Mouse (Mus musculus): ENCODE data around the gene Cep295. TPM values are rescaled to one million over a fixed set of nuclear protein-coding genes. Genes with fewer than 3 reads are reported as not detected.
"Not testable (repeated sequence)": the region's sequence is repeated elsewhere in the genome, so short reads cannot be mapped to it uniquely, and the experiment has no call there.

Cep295 gene
- polyA plus RNA-seq, 1 experiment = 19.9 TPM

DNA sequence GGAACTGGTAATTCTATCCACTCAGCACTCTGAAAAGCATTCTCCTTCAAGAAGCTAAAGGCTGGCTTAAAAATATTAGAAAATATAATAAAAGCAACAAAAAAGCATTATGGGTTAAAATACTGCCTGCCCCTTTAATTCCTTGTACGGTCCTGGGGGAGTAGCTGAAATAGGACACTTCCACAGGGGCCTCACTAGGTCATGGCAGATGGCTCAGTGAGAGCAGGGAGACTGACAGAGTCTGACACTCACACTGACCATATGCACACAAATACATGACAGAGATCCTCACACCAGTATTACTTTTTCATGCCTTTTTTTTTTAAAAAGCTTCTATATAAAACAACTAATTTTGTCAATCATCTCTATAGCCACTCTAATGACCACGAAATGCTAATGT is 7.7 kb downstream of the Cep295 start:
- TF ChIP-seq POLR2A (IDR thresholded peaks at IDR 0.05; ENCODE audit: extremely low read depth, insufficient read depth, low read length) (no peak), CTCF (IDR thresholded peaks at IDR 0.05; ENCODE audit: extremely low read depth, insufficient read depth, low read length) (no peak)
- H3K4me1 ChIP-seq (ENCODE audit: control insufficient read depth, insufficient read depth, low read length) = no peaks in the 10 kb centered on the region
- no peak overlapping the region for H3K27ac ChIP-seq (ENCODE audit: insufficient read depth, low read length)
- no peak overlapping the region for H3K4me3 ChIP-seq (ENCODE audit: insufficient read depth, low read length)

DNA sequence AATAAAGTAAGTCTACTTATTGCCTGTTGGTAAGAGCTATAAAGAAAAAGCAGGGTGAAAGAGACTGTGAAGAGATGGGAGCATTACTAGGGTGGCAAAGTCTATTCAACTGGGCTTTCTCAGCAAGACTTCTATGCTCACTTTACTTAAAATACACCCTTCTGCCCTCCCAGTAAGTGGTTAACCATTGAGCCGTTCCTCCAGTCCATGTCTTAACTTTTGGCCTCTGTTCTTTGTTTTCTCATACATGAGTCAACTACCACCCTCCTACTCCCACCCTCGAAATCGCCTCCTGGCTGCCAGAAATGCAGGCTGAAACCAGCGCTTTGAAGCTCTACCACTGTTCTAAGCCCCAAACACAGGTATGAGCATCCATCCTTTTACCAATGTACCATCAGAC is 19.8 kb downstream of the Cep295 start:
- no peak for TF ChIP-seq POLR2A (IDR thresholded peaks at IDR 0.05; ENCODE audit: extremely low read depth, insufficient read depth, low read length)
- Histone ChIP-seq H3K4me3 (ENCODE audit: insufficient read depth, low read length) (no peak overlapping the region), H3K4me1 (ENCODE audit: control insufficient read depth, insufficient read depth, low read length) (no peaks in the 10 kb centered on the region), H3K27ac (ENCODE audit: insufficient read depth, low read length) (no peak overlapping the region)

DNA sequence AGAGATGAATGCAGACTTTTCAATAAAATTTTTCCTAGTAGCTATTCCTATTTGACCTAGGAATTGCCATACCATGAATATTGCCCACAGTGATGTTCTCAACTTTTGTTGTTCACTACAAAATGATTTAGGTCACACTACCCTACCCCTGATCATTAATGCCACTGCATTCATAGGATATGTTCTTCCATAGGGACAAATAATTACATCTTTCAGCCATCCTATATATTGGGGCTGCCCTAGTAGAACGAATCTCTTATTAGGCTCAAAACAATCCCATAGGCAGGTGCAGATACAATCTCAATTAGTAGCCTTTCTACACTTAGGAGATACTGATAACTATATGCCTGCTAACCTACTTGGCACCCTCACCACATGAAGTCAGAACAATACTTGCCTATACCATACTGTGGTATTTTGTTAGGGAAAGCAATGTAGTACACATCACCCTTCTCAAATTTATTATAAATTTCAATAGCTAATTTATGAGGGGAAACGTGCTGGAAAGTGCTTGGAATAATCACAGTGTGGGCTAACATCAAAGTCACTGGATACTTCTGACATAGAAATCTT is 39.3 kb downstream of the Cep295 start:
- Histone ChIP-seq H3K27ac (ENCODE audit: insufficient read depth, low read length) (no peak overlapping the region), H3K4me1 (ENCODE audit: control insufficient read depth, insufficient read depth, low read length) (no peaks in the 10 kb centered on the region), H3K4me3 (ENCODE audit: insufficient read depth, low read length) (no peak overlapping the region)
- TF ChIP-seq POLR2A (IDR thresholded peaks at IDR 0.05; ENCODE audit: extremely low read depth, insufficient read depth, low read length) (no peak), CTCF (IDR thresholded peaks at IDR 0.05; ENCODE audit: extremely low read depth, insufficient read depth, low read length) (no peak)

DNA sequence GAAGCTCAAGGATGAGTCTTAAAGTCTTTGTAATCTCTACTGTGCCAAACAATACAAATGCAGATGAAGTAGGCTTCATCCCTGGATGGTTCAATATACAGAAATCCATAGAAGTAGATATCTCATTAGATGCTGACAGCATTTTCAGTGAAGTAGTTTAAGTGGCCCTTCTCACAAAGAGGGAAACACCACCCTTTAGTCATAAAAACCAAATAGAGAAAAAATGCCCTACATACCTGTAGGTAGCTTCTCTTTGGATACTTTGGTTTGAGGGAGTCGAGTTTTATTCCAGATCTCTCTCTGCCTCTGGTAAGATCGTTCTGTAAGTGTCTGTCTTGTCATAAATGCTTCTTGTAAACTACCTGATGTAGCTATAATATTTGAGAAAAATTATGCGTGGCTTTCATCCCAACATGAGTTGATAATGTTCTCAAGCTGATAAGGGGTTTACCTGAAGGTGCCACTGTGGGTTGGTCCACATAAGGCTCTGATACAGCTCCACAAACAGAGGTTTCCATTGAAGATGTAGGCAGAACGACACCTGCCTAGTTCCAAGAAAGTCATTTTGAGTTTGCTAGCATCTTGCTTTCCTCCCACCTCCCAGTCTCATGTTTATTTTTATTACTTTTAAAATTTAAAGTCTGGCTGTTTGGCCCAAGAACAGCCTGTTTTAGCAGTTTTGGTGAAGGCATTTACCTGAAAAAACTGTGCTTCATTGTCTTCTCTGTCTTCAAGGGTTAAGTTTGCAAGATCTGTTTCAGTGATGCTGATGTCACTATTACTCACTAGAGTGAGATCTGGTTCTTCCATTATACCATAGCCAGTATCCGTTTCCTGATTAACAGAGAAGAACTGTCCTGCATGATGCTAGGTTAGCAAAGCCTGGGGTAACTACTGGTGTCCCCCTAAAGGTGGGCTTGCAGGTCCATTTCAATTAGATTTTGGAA is 40.1 kb downstream of the Cep295 start:
- H3K4me3 ChIP-seq (ENCODE audit: insufficient read depth, low read length) = no peak overlapping the region
- no peaks in the 10 kb centered on the region for H3K4me1 ChIP-seq (ENCODE audit: control insufficient read depth, insufficient read depth, low read length)
- no peak for TF ChIP-seq CTCF (IDR thresholded peaks at IDR 0.05; ENCODE audit: extremely low read depth, insufficient read depth, low read length)
- TF ChIP-seq POLR2A (IDR thresholded peaks at IDR 0.05; ENCODE audit: extremely low read depth, insufficient read depth, low read length) = no peak
- H3K27ac ChIP-seq (ENCODE audit: insufficient read depth, low read length) = no peak overlapping the region

DNA sequence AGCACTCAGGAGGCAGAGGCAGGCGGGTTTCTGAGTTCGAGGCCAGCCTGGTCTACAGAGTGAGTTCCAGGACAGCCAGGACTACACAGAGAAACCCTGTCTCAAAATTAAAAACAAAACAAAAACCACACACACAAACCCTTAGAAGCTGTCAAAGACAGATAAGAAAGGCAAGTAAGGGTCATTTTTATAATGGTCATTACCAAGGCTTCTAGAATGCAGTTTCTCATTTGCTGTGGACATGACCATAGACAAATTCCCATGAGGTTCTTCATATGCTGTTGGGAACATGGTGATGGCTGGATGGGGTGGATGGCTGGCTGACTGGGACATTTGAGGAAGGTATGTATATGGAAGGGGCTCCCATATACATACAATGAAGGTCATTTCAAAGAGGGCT is 41.3 kb downstream of the Cep295 start:
- H3K4me1 ChIP-seq (ENCODE audit: control insufficient read depth, insufficient read depth, low read length); H3K4me3 ChIP-seq (ENCODE audit: insufficient read depth, low read length); H3K27ac ChIP-seq (ENCODE audit: insufficient read depth, low read length): not testable (repeated sequence)

DNA sequence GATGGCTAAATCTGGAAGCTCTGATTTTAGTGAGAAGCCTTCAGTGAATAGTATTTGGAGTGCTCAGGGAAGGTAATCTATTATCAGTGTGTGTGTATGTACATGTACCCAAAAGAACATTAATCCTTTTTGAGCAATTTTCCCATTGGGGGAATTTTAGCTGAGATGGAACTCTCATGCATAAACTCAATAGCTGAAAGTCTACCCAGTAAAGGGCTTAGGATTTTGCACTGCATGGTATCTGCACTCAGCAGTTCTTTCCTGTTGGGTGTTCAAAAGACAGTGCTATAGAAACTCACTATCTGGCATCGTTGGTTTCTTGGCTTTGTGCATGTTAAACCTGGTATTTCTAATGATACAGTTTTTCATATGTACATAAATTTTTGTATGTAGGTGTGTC is 43.0 kb downstream of the Cep295 start:
- no peak overlapping the region for H3K4me3 ChIP-seq (ENCODE audit: insufficient read depth, low read length)
- no peak overlapping the region for H3K27ac ChIP-seq (ENCODE audit: insufficient read depth, low read length)
- H3K4me1 ChIP-seq (ENCODE audit: control insufficient read depth, insufficient read depth, low read length) = no peaks in the 10 kb centered on the region
- TF ChIP-seq POLR2A (IDR thresholded peaks at IDR 0.05; ENCODE audit: extremely low read depth, insufficient read depth, low read length) (no peak), CTCF (IDR thresholded peaks at IDR 0.05; ENCODE audit: extremely low read depth, insufficient read depth, low read length) (no peak)

DNA sequence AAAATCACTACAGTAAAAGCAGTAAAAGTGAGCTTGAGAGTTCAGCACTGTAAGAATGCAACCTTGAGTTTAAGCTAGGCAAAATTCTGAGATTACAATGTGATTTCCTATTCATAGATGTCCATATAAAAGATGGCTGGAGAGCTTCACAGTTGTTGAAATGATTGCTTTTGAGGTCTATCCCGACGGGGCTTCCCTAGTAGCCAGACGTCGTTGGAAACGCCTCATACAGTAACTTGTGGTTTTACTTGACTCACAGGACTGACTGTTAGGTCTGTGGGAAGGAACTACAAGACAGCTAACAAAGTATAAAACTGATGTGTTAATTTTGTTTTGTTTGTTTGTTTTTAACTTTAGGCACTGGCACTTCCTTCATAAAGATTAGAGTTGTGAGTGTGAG is 44.0 kb downstream of the Cep295 start:
- H3K27ac ChIP-seq (ENCODE audit: insufficient read depth, low read length) = no peak overlapping the region
- TF ChIP-seq CTCF (IDR thresholded peaks at IDR 0.05; ENCODE audit: extremely low read depth, insufficient read depth, low read length) = no peak
- no peak for TF ChIP-seq POLR2A (IDR thresholded peaks at IDR 0.05; ENCODE audit: extremely low read depth, insufficient read depth, low read length)
- H3K4me1 ChIP-seq (ENCODE audit: control insufficient read depth, insufficient read depth, low read length) = no peaks in the 10 kb centered on the region
- no peak overlapping the region for H3K4me3 ChIP-seq (ENCODE audit: insufficient read depth, low read length)

DNA sequence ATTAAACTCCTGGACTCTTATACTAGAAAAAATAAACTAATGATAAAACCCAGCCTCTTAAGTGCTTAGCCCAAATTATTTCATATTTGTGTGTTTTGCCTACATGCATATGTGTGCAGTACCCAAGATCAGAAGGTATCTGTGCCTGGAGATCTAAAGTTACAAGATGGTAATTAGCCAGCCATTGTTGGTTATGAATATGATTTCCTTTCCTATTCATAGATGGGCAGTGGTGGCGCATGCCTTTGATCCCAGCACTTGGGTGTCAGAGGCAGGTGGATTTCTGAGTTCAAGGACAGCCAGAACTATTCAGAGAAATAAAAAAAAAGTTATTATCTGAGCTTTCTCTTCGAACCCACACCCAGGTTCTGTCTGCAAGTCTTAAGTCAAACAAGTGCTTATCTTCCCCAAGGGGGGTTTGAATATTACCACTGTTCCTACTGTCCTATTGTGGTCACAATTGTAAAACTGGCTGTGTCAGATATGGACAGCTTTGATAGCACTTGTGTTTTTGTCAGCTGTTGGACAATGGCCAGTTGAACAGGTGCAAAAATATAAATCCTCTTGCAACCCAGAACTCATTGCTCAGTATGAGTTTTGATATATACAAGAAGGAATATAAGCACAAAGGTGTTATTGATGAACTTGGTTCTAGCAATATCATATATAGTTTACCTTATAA is 45.4 kb downstream of the Cep295 start:
- H3K4me1 ChIP-seq (ENCODE audit: control insufficient read depth, insufficient read depth, low read length) = peaks cover 2% of the 10 kb centered on the region; the same call in 1 of the 2 replicates
- TF ChIP-seq CTCF (IDR thresholded peaks at IDR 0.05; ENCODE audit: extremely low read depth, insufficient read depth, low read length) = no peak
- TF ChIP-seq POLR2A (IDR thresholded peaks at IDR 0.05; ENCODE audit: extremely low read depth, insufficient read depth, low read length) = no peak
- H3K4me3 ChIP-seq (ENCODE audit: insufficient read depth, low read length) = no peak overlapping the region
- no peak overlapping the region for H3K27ac ChIP-seq (ENCODE audit: insufficient read depth, low read length)

DNA sequence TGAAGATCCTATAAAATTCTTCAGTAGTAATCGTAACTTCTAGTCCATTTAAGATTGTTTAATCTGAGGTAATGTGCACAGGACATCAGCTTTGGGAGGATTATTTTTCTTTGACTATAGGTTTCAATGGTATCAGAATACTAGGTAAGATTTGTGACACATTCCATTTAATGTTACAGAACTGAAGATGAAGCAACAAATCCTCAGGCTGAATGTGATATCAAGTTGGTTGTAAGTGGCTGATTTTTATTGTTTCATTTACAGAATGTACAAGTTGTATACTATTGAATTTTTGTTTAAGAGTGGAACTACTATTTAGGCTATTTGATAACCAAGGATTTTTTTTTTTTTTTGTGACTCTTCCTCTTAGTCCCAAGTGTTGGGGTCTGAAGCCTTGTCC is 47.4 kb downstream of the Cep295 start:
- no peak for TF ChIP-seq POLR2A (IDR thresholded peaks at IDR 0.05; ENCODE audit: extremely low read depth, insufficient read depth, low read length)
- no peak for TF ChIP-seq CTCF (IDR thresholded peaks at IDR 0.05; ENCODE audit: extremely low read depth, insufficient read depth, low read length)
- no peak overlapping the region for H3K27ac ChIP-seq (ENCODE audit: insufficient read depth, low read length)
- H3K4me1 ChIP-seq (ENCODE audit: control insufficient read depth, insufficient read depth, low read length) = peaks cover 3% of the 10 kb centered on the region; the same call in 1 of the 2 replicates
- H3K4me3 ChIP-seq (ENCODE audit: insufficient read depth, low read length) = no peak overlapping the region

DNA sequence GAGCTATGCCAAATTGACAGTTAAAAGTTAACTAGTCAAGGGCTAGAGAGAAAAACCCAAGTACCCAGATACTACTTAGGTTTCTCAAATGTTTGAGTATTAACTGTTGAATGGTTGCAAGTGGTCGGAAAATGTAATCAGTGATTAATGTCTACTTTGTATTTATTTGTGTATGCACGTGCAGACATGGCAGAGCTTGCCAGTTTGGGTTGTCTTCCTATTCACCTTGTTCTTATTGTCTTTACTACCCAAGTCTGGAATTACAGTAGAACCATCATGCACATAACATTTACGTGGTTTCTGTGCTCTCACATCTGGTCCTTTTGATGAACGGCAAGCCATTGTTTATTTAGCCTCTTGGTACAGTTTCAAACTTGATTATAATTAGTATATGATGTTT is 48.2 kb downstream of the Cep295 start:
- Histone ChIP-seq H3K4me3 (ENCODE audit: insufficient read depth, low read length) (no peak overlapping the region), H3K27ac (ENCODE audit: insufficient read depth, low read length) (no peak overlapping the region), H3K4me1 (ENCODE audit: control insufficient read depth, insufficient read depth, low read length) (peaks cover 3% of the 10 kb centered on the region; the same call in 1 of the 2 replicates)
- TF ChIP-seq CTCF (IDR thresholded peaks at IDR 0.05; ENCODE audit: extremely low read depth, insufficient read depth, low read length) = no peak
- no peak for TF ChIP-seq POLR2A (IDR thresholded peaks at IDR 0.05; ENCODE audit: extremely low read depth, insufficient read depth, low read length)

All from cortical plate, adult 2 months (tissue).